Mouse (Mus musculus) spleen, adult 2 months (tissue): Measurements from ENCODE around the gene B3gat3.

ENCODE experiments used
- CTCF ChIP-seq: fragments of 200-500 bp; IDR thresholded peaks from 2 replicates; pipeline ENCODE4 v1.5.1; 2011; ENCODE audit warnings: mild to moderate bottlenecking, inconsistent platforms; ENCODE audit not compliant: insufficient read depth, insufficient read length, insufficient replicate concordance; ENCODE audit errors: extremely low read depth
- POLR2A ChIP-seq: fragments of 200-500 bp; IDR thresholded peaks from 2 replicates; pipeline ENCODE4 v1.6.1; 2011; ENCODE audit warnings: low read depth, low read length, inconsistent platforms

- TF ChIP-seq CTCF, result no peak
- TF ChIP-seq POLR2A, result no peak
Observed at GRCm38 (mm10) chr19:8974638-8975037, 54.5 kb downstream of the B3gat3 start.
